Mouse (Mus musculus) stomach, embryonic 16.5 days (tissue): ENCODE measurements at regions not wholly inside any gene's neighbourhood (a gene's known extent, or its start where the extent isn't known, plus 50 kb on each side); places are given as distances from the start of the nearest gene placed in this dataset.

ENCODE experiments used
- ATAC-seq: fragments of 200-750 bp; cut with Nextera tagmentation; 2 replicates; pipeline ENCODE4 v1.8.0; 2017; ENCODE audit warnings: moderate number of reproducible peaks, moderate TSS enrichment; ENCODE audit not compliant: insufficient read depth, low FRiP score
- H3K27ac ChIP-seq: fragments of 300-500 bp; sonication (generic); 2 replicates; pipeline ENCODE4 v1.5.1; 2014; ENCODE audit warnings: low read length
- H3K27me3 ChIP-seq: fragments of 300-500 bp; sonication (generic); 2 replicates; pipeline ENCODE4 v1.6.1; 2014; ENCODE audit warnings: low read length, control low read depth, mixed read lengths; ENCODE audit not compliant: control insufficient read depth, insufficient read depth
- H3K36me3 ChIP-seq: fragments of 300-500 bp; sonication (generic); 2 replicates; pipeline ENCODE4 v1.6.1; 2014; ENCODE audit warnings: low read length; ENCODE audit not compliant: control insufficient read depth, insufficient read depth
- H3K4me1 ChIP-seq: fragments of 300-500 bp; sonication (generic); 2 replicates; pipeline ENCODE4 v1.6.1; 2014; ENCODE audit warnings: low read length, control low read depth, mixed read lengths; ENCODE audit not compliant: control insufficient read depth, insufficient read depth
- H3K4me2 ChIP-seq: fragments of 300-500 bp; sonication (generic); 2 replicates; pipeline ENCODE4 v1.6.1; 2014; ENCODE audit warnings: low read depth, low read length, mixed read lengths
- H3K4me3 ChIP-seq: fragments of 300-500 bp; sonication (generic); replicated peaks from 2 replicates; pipeline ENCODE4 v1.5.1; 2014; ENCODE audit warnings: mild to moderate bottlenecking, low read length
- H3K9ac ChIP-seq: fragments of 300-500 bp; sonication (generic); 2 replicates; pipeline ENCODE4 v1.6.1; 2014; ENCODE audit warnings: low read length
- H3K9me3 ChIP-seq: fragments of 300-500 bp; sonication (generic); replicated peaks from 2 replicates; pipeline ENCODE4 v1.6.1; 2016; ENCODE audit warnings: low read length, control low read depth; ENCODE audit not compliant: control insufficient read depth
- WGBS: fragments of 180-500 bp; shearing (Covaris S2); extraction: QIAGEN DNeasy Blood & Tissue Kit; methylation state at CpG from one replicate; pipeline ENCODE4 v1.1.7; 2014; 5-methylcytosine and 5-hydroxymethylcytosine counted together

GRCm38 (mm10) chr12:50158143-50158542 is 490.8 kb downstream of the Prkd1 start:
- Histone ChIP-seq H3K4me1 (no peaks in the 10 kb centered on the region), H3K4me3 (no peak overlapping the region), H3K9ac (no peak overlapping the region), H3K27me3 (no peaks in the 10 kb centered on the region), H3K4me2 (no peak overlapping the region), H3K36me3 (no peaks in the 10 kb centered on the region), H3K9me3 (no peaks in the 10 kb centered on the region), H3K27ac (no peak overlapping the region)
- ATAC-seq = no peak
- WGBS = 56% methylated on average over 9 of the region's 9 CpGs

DNA sequence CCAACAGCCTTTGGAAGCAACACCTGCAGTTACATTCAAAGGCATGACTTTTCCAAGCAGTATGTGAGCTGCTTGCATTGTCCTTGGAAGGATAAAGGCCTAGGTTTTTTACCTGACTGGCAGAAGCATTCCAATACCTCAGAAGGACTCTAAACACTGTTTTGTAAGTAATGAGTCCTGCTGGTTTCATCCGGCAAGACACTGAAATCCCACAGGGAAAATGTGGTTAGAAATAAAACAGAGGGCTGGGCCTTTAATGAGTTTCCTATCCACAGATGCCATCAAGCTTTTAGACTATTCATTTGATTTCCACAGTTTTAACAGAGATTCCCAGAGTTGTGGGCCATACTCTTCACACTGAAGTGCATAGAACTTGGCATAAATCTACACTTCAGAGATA is 461.6 kb downstream of the Prkd1 start:
- WGBS = 74% methylated on average over 1 of the region's 1 CpGs
- no peaks in the 10 kb centered on the region for H3K36me3 ChIP-seq
- ATAC-seq = no peak
- H3K27me3 ChIP-seq = no peaks in the 10 kb centered on the region
- H3K4me1 ChIP-seq = no peaks in the 10 kb centered on the region
- H3K9me3 ChIP-seq = no peaks in the 10 kb centered on the region
- H3K9ac ChIP-seq = no peak overlapping the region
- H3K4me3 ChIP-seq = no peak overlapping the region
- H3K27ac ChIP-seq = no peak overlapping the region
- no peak overlapping the region for H3K4me2 ChIP-seq

- H3K9me3 ChIP-seq = no peaks in the 10 kb centered on the region
- no peak overlapping the region for H3K4me2 ChIP-seq
- H3K27ac ChIP-seq = no peak overlapping the region
- no peaks in the 10 kb centered on the region for H3K4me1 ChIP-seq
- H3K4me3 ChIP-seq = no peak overlapping the region
- H3K36me3 ChIP-seq = no peaks in the 10 kb centered on the region
- no peaks in the 10 kb centered on the region for H3K27me3 ChIP-seq
- no peak for ATAC-seq
- no peak overlapping the region for H3K9ac ChIP-seq
Observed at GRCm38 (mm10) chr12:50190892-50191539, 457.9 kb downstream of the Prkd1 start.

GRCm38 (mm10) chr12:50191733-50192612 is 456.9 kb downstream of the Prkd1 start:
- H3K27me3 ChIP-seq = no peaks in the 10 kb centered on the region
- no peaks in the 10 kb centered on the region for H3K36me3 ChIP-seq
- no peaks in the 10 kb centered on the region for H3K9me3 ChIP-seq
- 52% methylated on average over 11 of the region's 11 CpGs for WGBS
- H3K9ac ChIP-seq = no peak overlapping the region
- no peak overlapping the region for H3K27ac ChIP-seq
- no peak overlapping the region for H3K4me3 ChIP-seq
- ATAC-seq = no peak
- no peaks in the 10 kb centered on the region for H3K4me1 ChIP-seq
- H3K4me2 ChIP-seq = no peak overlapping the region

GRCm38 (mm10) chr12:50193501-50193900 is 455.4 kb downstream of the Prkd1 start:
- ATAC-seq = no peak
- H3K27ac ChIP-seq = no peak overlapping the region
- no peaks in the 10 kb centered on the region for H3K27me3 ChIP-seq
- H3K9me3 ChIP-seq = no peaks in the 10 kb centered on the region
- H3K4me1 ChIP-seq = no peaks in the 10 kb centered on the region
- no peak overlapping the region for H3K4me3 ChIP-seq
- no peak overlapping the region for H3K4me2 ChIP-seq
- H3K9ac ChIP-seq = no peak overlapping the region
- WGBS = 64% methylated on average over 3 of the region's 3 CpGs
- no peaks in the 10 kb centered on the region for H3K36me3 ChIP-seq

DNA sequence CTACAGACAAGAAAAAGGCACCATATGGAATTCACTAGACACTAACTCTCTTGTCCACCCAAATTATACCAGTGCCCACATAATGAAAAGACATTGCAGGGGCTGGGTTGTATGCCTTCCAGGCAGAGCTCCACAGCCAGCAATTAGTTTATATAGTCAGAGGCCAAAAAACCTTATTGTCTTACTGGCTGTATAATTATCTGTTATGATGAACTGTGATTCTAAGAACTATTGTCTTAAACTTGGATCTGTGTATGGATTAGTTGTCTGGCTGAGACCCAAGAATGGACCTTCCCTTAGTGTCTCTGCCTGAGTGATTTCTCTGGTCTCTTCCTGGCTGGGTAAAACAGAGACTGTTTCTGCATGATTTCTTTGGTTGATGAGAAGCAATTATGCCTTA is 454.2 kb downstream of the Prkd1 start:
- Histone ChIP-seq H3K27me3 (no peaks in the 10 kb centered on the region), H3K9ac (no peak overlapping the region)

GRCm38 (mm10) chr12:50196339-50196738 is 452.6 kb downstream of the Prkd1 start:
- 64% methylated on average over 2 of the region's 2 CpGs for WGBS
- ATAC-seq = no peak
- Histone ChIP-seq H3K27ac (no peak overlapping the region), H3K4me3 (no peak overlapping the region), H3K4me1 (no peaks in the 10 kb centered on the region), H3K9ac (no peak overlapping the region), H3K4me2 (no peak overlapping the region), H3K27me3 (no peaks in the 10 kb centered on the region), H3K9me3 (no peaks in the 10 kb centered on the region), H3K36me3 (no peaks in the 10 kb centered on the region)

More for the DNA sequence above, 454.2 kb downstream of the Prkd1 start:
- Histone ChIP-seq H3K9me3 (no peaks in the 10 kb centered on the region), H3K4me1 (no peaks in the 10 kb centered on the region), H3K4me2 (no peak overlapping the region), H3K27ac (no peak overlapping the region), H3K36me3 (no peaks in the 10 kb centered on the region), H3K4me3 (no peak overlapping the region)
- no peak for ATAC-seq

DNA sequence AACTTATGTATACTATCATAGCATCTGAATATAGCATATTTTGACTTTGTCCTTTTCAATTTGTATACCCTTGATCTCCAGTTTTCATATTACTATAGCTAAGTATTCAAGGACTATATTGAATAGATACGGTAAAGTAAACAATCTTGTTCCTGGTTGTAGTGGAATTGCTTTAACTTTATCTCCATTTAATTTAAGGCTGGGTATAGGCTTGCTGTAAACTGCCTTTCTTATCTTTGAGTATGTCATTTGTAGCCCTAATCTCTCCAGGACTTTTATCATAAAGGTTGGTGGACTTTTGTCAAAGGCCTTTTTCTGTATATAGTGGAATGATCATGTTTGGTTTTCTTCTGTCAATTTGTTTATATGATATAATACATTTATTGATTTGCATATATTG is 407.8 kb downstream of the Prkd1 start:
- Histone ChIP-seq H3K9me3 (no peaks in the 10 kb centered on the region), H3K4me1 (no peaks in the 10 kb centered on the region), H3K36me3 (no peaks in the 10 kb centered on the region), H3K4me2 (no peak overlapping the region), H3K9ac (no peak overlapping the region), H3K27me3 (no peaks in the 10 kb centered on the region), H3K27ac (no peak overlapping the region), H3K4me3 (no peak overlapping the region)
- WGBS = 70% methylated on average over 1 of the region's 1 CpGs
- no peak for ATAC-seq

GRCm38 (mm10) chr12:50258901-50259300 is 390.0 kb downstream of the Prkd1 start:
- 70% methylated on average over 4 of the region's 4 CpGs for WGBS
- no peak for ATAC-seq
- Histone ChIP-seq H3K4me2 (no peak overlapping the region), H3K4me3 (no peak overlapping the region), H3K27ac (no peak overlapping the region), H3K4me1 (no peaks in the 10 kb centered on the region), H3K9ac (no peak overlapping the region), H3K36me3 (no peaks in the 10 kb centered on the region), H3K9me3 (no peaks in the 10 kb centered on the region), H3K27me3 (no peaks in the 10 kb centered on the region)
